Mouse (Mus musculus): Measurements from ENCODE around the gene Hirip3. TPM values are rescaled to one million over a fixed set of nuclear protein-coding genes. Genes with fewer than 3 reads are reported as not detected.

Hirip3 gene
- polyA plus RNA-seq, 1 experiment from 2014 or later, result 22.2 TPM

DNA sequence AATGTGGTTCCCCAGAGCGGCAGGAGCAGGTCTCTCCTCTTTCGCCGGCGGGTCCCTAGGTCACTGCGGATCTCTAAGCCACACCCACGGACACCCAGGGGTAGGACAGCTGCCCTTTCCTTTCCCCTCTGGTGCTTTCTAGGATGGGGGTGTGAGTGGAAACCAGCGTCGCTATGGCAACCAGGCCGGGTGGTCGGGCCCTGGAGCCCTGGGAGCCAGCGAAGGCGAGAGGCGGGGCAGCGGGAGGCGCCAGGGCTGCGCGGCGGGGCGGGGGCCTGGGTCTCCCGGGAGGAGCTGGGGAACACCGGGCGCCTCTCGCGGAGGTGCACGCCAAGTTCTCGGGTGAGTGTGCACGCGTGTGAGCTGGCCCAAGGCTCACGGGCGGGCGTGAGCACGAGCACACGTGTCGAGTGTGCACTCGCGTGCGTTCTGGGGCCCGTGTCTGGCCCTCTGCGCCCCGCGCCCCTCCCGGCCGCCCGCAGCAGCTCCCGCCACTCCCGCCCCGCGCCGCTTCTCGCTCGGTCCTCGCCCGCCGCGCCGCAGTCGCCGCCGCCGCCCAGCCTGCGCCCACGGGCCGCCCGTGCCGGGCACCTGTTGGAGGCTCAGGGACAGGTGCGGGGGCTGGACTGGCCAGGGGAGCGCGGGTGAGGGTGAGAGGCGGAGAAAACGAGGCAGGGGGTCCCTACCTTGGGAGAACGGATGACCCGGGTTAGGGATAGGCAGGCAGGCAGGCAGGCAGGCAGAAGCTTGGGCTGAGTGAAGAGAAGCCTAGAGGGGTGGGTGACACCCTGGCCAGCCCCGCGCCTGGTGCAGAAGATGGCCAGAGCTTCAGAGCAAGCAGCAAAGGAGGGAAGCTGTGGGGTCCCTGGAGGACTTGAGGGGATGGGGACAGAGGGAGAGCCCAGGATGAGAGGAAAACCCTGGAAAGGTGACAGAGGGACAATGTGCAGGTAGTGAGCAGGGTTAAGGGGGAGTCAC lies 14.1 kb upstream of the Hirip3 start:
- Histone ChIP-seq H3K27ac (ENCODE audit: low read length) (no peak overlapping the region), H3K9ac (ENCODE audit: low read length) (peak overlapping the region; percentile 62), H3K4me1 (ENCODE audit: control insufficient read depth, insufficient read depth, low read length) (0 out of 2 replicates have a peak, but pooled peaks cover 6% of the 10 kb centered on the region), H3K9me3 (replicated peaks; ENCODE audit: control insufficient read depth, low read length) (no peaks in the 10 kb centered on the region), H3K27me3 (ENCODE audit: control insufficient read depth, insufficient read depth, low read length) (peaks cover 28% of the 10 kb centered on the region), H3K4me3 (ENCODE audit: low read length) (peak overlapping the region; percentile 59), H3K36me3 (ENCODE audit: control insufficient read depth, insufficient read depth) (peaks cover 7% of the 10 kb centered on the region), H3K4me2 (ENCODE audit: low read depth, low read length) (peak overlapping the region; percentile 95)
- no peak for ATAC-seq (replicated peaks; ENCODE audit: extremely low read depth, insufficient read depth, low FRiP score)
- WGBS, result under 1% methylated on average over 73 of the region's 74 CpGs

DNA sequence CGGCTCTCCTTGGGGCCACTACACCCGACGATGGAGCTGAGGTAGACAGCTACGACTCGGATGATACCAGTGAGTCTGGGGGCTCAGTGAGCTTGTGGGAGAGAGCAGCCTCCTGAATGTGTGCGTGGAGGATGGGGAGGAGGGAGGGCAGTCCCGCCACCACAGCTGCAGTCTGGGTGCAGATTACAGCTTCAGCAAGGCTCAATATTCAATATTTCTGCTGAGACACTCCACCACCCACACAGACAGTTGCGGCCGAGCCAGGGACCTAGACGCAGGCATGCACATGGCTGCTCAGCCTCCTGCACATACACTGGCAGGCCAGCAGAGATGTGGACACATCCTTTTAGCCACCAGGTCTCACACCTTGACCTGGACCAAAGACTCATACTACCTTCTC lies 13.0 kb upstream of the Hirip3 start:
- H3K9me3 ChIP-seq (replicated peaks; ENCODE audit: control insufficient read depth, low read length), result no peaks in the 10 kb centered on the region
- no peak for ATAC-seq (replicated peaks; ENCODE audit: extremely low read depth, insufficient read depth, low FRiP score)
- H3K27ac ChIP-seq (ENCODE audit: low read length), result no peak overlapping the region
- H3K27me3 ChIP-seq (ENCODE audit: control insufficient read depth, insufficient read depth, low read length), result peaks cover 28% of the 10 kb centered on the region
- 32% methylated on average over 10 of the region's 10 CpGs for WGBS
- no peak overlapping the region for H3K4me2 ChIP-seq (ENCODE audit: low read depth, low read length)
- no peak overlapping the region for H3K9ac ChIP-seq (ENCODE audit: low read length)
- 0 out of 2 replicates have a peak, but pooled peaks cover 6% of the 10 kb centered on the region for H3K4me1 ChIP-seq (ENCODE audit: control insufficient read depth, insufficient read depth, low read length)
- no peak overlapping the region for H3K4me3 ChIP-seq (ENCODE audit: low read length)
- peaks cover 10% of the 10 kb centered on the region for H3K36me3 ChIP-seq (ENCODE audit: control insufficient read depth, insufficient read depth)

DNA sequence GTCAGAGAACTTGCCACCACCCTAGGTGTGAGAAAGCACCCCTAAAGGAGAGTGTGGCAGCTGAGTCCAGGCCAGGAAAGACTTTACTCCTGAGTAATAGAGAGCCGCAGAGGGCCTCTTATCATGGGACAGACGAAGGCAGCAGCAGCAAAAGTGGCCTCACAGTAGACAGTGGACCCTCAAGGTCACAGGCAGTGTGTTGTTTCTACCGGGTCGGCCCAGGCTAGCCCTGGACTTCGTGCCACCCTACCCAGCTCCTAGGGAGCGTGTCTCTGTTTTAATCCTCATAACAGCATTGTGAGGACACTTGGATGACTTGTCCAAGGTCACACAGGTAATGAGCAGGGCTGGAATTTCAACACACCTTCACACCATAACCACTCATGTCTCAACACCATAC lies 11.6 kb upstream of the Hirip3 start:
- Histone ChIP-seq H3K4me2 (ENCODE audit: low read depth, low read length) (no peak overlapping the region), H3K4me1 (ENCODE audit: control insufficient read depth, insufficient read depth, low read length) (0 out of 2 replicates have a peak, but pooled peaks cover 6% of the 10 kb centered on the region), H3K9ac (ENCODE audit: low read length) (no peak overlapping the region), H3K9me3 (replicated peaks; ENCODE audit: control insufficient read depth, low read length) (no peaks in the 10 kb centered on the region), H3K27me3 (ENCODE audit: control insufficient read depth, insufficient read depth, low read length) (peaks cover 28% of the 10 kb centered on the region), H3K27ac (ENCODE audit: low read length) (no peak overlapping the region), H3K36me3 (ENCODE audit: control insufficient read depth, insufficient read depth) (peaks cover 16% of the 10 kb centered on the region), H3K4me3 (ENCODE audit: low read length) (no peak overlapping the region)
- ATAC-seq (replicated peaks; ENCODE audit: extremely low read depth, insufficient read depth, low FRiP score), result no peak
- 58% methylated on average over 6 of the region's 6 CpGs for WGBS

DNA sequence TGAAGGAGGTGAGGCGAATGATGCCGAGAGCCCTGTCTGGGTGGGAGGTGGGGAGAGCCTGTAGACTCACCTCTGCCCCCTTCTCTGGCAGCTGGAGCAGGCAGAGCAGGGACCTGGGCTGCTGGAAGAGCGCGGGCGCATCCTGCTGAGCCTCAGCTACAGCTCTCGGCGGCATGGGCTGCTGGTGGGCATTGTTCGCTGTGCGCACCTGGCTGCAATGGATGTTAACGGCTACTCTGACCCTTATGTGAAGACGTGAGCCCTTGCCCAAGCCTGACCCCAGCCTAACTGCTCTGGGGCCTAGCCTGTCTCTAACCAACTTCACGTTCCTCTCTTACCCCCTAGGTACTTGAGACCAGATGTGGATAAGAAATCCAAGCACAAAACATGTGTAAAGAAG lies 10.6 kb upstream of the Hirip3 start:
- Histone ChIP-seq H3K4me3 (ENCODE audit: low read length) (no peak overlapping the region), H3K4me2 (ENCODE audit: low read depth, low read length) (no peak overlapping the region), H3K27me3 (ENCODE audit: control insufficient read depth, insufficient read depth, low read length) (peaks cover 28% of the 10 kb centered on the region), H3K9ac (ENCODE audit: low read length) (no peak overlapping the region), H3K36me3 (ENCODE audit: control insufficient read depth, insufficient read depth) (peaks cover 22% of the 10 kb centered on the region), H3K27ac (ENCODE audit: low read length) (no peak overlapping the region), H3K9me3 (replicated peaks; ENCODE audit: control insufficient read depth, low read length) (no peaks in the 10 kb centered on the region), H3K4me1 (ENCODE audit: control insufficient read depth, insufficient read depth, low read length) (0 out of 2 replicates have a peak, but pooled peaks cover 6% of the 10 kb centered on the region)
- WGBS, result 55% methylated on average over 12 of the region's 12 CpGs
- ATAC-seq (replicated peaks; ENCODE audit: extremely low read depth, insufficient read depth, low FRiP score), result no peak

DNA sequence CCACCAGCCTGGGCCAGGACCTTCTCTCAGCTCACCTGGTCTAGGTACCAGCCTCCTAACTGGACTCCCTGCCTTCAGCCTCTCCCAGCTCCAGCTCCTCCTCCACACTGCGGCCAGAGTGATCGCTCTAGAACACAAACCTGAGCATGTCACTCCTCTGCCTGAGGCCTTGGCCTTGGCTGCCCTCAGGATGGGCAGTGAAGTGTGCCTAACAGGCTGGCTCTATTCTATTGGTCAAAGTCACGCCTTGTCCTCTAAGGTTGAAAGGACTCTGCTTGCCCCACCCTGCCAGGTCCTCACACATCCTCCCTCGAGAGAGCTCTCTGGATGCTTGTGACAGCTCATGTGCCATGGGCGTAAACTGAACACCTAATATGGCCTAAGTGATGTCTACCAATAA lies 8.3 kb upstream of the Hirip3 start:
- ATAC-seq (replicated peaks; ENCODE audit: extremely low read depth, insufficient read depth, low FRiP score), result no peak
- H3K36me3 ChIP-seq (ENCODE audit: control insufficient read depth, insufficient read depth), result peaks cover 35% of the 10 kb centered on the region

DNA sequence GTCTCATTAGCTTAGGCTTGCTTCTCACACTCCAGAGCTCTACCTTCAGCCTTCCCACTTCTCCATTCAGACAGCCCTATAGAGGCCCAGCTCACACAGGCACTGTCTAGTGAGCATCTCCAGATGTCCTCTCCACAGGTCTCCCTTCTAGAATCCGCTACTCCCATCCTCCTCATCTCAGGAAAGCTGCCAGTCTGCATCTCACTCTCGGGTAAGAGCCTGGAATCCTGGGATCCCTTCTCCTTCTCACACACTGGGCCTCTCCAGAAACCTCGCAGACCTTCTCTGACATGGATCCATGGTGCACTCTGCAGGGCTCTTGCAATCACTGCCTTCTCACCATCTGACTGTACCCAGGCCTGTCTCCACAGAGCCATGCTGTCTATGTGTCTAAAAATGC lies 6.1 kb upstream of the Hirip3 start:
- Histone ChIP-seq H3K4me3 (ENCODE audit: low read length) (no peak overlapping the region), H3K36me3 (ENCODE audit: control insufficient read depth, insufficient read depth) (peaks cover 45% of the 10 kb centered on the region), H3K9ac (ENCODE audit: low read length) (no peak overlapping the region), H3K27me3 (ENCODE audit: control insufficient read depth, insufficient read depth, low read length) (no peaks in the 10 kb centered on the region), H3K4me2 (ENCODE audit: low read depth, low read length) (no peak overlapping the region), H3K27ac (ENCODE audit: low read length) (no peak overlapping the region), H3K9me3 (replicated peaks; ENCODE audit: control insufficient read depth, low read length) (no peaks in the 10 kb centered on the region), H3K4me1 (ENCODE audit: control insufficient read depth, insufficient read depth, low read length) (peaks cover under 1% of the 10 kb centered on the region)
- WGBS, result 78% methylated on average over 3 of the region's 3 CpGs
- no peak for ATAC-seq (replicated peaks; ENCODE audit: extremely low read depth, insufficient read depth, low FRiP score)

More for the DNA sequence above, 8.3 kb upstream of the Hirip3 start:
- Histone ChIP-seq H3K4me3 (ENCODE audit: low read length) (no peak overlapping the region), H3K4me2 (ENCODE audit: low read depth, low read length) (no peak overlapping the region), H3K27me3 (ENCODE audit: control insufficient read depth, insufficient read depth, low read length) (peaks cover 11% of the 10 kb centered on the region), H3K9me3 (replicated peaks; ENCODE audit: control insufficient read depth, low read length) (no peaks in the 10 kb centered on the region), H3K4me1 (ENCODE audit: control insufficient read depth, insufficient read depth, low read length) (no peaks in the 10 kb centered on the region), H3K9ac (ENCODE audit: low read length) (no peak overlapping the region), H3K27ac (ENCODE audit: low read length) (no peak overlapping the region)
- WGBS, result 91% methylated on average over 5 of the region's 5 CpGs

DNA sequence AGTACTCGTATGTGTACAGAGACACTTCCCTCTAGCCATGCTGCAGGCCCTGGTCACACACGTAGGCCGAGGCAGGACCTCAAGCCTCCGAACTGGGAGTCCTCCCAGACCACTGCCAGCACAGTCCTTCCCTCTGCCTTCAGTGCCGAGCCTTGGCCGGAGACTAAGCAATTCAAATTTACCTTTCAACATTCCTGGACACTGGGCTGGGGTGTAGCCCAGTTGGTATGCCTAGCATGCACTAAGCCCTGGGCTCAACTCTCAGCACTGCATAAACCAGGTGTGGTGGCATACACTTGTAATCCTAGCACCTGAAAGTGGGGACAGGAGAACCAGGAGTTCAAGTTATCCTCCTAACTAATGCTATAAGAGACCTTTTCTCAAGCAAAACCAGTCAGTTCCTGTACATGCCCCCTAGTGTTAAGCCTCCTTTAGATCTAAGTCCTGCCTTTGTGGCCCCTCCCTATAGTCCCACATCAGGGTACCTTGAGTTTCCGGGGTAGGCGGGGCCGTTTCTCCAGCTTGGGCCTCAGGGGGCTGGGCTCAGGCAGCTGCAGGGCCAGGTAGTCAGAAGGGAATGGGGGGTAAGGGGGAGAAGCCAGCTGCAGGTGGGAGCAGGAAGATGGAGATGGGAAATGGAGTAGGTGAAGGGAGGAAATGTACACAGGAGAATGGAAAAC lies 4.9 kb upstream of the Hirip3 start:
- Histone ChIP-seq H3K4me1 (ENCODE audit: control insufficient read depth, insufficient read depth, low read length) (peaks cover 8% of the 10 kb centered on the region), H3K9ac (ENCODE audit: low read length) (no peak overlapping the region), H3K4me3 (ENCODE audit: low read length) (no peak overlapping the region), H3K27ac (ENCODE audit: low read length) (no peak overlapping the region), H3K4me2 (ENCODE audit: low read depth, low read length) (no peak overlapping the region), H3K36me3 (ENCODE audit: control insufficient read depth, insufficient read depth) (peaks cover 42% of the 10 kb centered on the region), H3K9me3 (replicated peaks; ENCODE audit: control insufficient read depth, low read length) (no peaks in the 10 kb centered on the region), H3K27me3 (ENCODE audit: control insufficient read depth, insufficient read depth, low read length) (no peaks in the 10 kb centered on the region)
- 77% methylated on average over 9 of the region's 9 CpGs for WGBS
- no peak for ATAC-seq (replicated peaks; ENCODE audit: extremely low read depth, insufficient read depth, low FRiP score)

DNA sequence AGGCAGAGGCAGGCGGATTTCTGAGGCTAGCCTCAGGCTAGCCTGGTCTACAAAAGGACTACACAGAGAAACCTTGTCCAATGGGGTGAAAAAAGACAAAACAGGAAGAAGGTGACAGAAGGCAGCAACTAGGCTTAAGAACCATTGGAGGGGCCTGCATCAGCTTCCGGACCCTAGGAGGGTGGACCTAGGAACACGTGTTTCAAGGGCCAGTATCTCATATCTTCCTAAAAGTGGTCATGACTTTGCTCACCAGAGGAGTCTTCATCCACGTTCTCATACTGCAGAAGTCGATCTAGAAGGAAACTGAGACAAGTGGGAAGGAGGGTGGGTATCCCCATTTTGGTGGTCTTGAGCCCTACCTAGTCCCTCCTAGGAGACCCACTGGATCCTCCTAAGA lies 785 bp upstream of the Hirip3 start:
- peak overlapping the region; percentile 92 for H3K4me2 ChIP-seq (ENCODE audit: low read depth, low read length)
- peak overlapping the region; percentile 81 for H3K9ac ChIP-seq (ENCODE audit: low read length)
- H3K4me1 ChIP-seq (ENCODE audit: control insufficient read depth, insufficient read depth, low read length), result peaks cover 20% of the 10 kb centered on the region
- peaks cover 41% of the 10 kb centered on the region for H3K36me3 ChIP-seq (ENCODE audit: control insufficient read depth, insufficient read depth)
- no peak for ATAC-seq (replicated peaks; ENCODE audit: extremely low read depth, insufficient read depth, low FRiP score)
- H3K27ac ChIP-seq (ENCODE audit: low read length), result no peak overlapping the region
- no peaks in the 10 kb centered on the region for H3K27me3 ChIP-seq (ENCODE audit: control insufficient read depth, insufficient read depth, low read length)
- peak overlapping the region; percentile 76 for H3K4me3 ChIP-seq (ENCODE audit: low read length)
- no peaks in the 10 kb centered on the region for H3K9me3 ChIP-seq (replicated peaks; ENCODE audit: control insufficient read depth, low read length)
- WGBS, result 60% methylated on average over 5 of the region's 5 CpGs
